Mouse (Mus musculus): ENCODE data around the gene Mcu. TPM values are rescaled to one million over a fixed set of nuclear protein-coding genes. Genes with fewer than 3 reads are reported as not detected.

The Mcu gene
- polyA plus RNA-seq (2016; fragmentation: Nextera tagmentation; extraction: Ambion mirVana) = 18.5 and 18.6 TPM in 2 replicates

- Histone ChIP-seq H3K4me3 (peak within 1 kb of the TSS; percentile 91), H3K27me3 (ENCODE audit: low read depth, poor library complexity, severe bottlenecking) (0 out of 2 replicates have a peak, but pooled peaks cover 9% of the 10 kb centered on the region), H3K9me3 (replicated peaks) (no peaks in the 10 kb centered on the region), H3K4me1 (peaks cover 28% of the 10 kb centered on the region), H3K36me3 (no peaks in the 10 kb centered on the region), H3K27ac (replicated peaks) (peak within 1 kb of the TSS; percentile 94)
- DNase-seq (ENCODE audit: low spot score) = peak; percentile 95
- WGBS = under 1% methylated on average over 36 of the region's 36 CpGs
These were observed at the start of gene Mcu for GRCm38 (mm10) chr10:59616522-59616921. Gene Mcu, minus strand, starts transcription at chr10:59616692.

DNA sequence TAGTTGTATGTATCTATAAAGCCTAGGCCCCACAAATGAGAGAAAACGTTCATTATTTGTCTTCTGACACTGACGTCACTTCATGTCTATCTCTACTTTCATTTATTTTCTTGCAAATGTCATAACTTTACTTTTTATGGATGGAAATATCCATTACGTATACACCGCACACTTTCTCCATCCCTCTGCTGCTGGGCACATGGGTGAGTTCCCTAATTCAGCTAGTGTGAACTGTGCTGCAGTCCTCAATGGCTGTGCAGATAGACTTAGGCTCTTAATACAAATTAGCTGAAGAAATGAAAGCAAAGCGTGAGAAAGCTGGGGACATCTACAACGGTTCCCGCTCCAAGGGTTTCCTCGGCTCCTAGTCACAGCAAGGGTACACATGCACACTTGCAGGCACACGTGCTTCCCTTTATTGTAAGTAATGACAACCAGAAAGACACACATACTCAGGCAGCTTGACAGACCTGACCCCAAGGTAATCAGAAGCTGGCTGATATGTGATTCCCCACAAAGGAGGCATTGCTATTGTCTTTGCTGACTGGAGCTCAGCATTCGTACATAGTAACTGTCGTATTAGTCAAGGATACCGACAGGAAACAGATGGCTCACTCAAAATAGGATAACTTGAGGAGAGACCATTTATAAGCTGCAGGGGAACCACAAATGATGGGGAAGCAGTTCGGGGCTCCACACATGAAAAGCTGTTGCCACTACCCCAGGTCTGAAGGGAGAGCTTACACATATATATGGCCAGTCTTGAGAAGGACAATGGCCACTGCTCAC is 49.2 kb upstream of the Mcu start:
- no peak overlapping the region for H3K4me3 ChIP-seq
- WGBS = 85% methylated on average over 13 of the region's 13 CpGs
- no peak for DNase-seq (ENCODE audit: low spot score)
- no peaks in the 10 kb centered on the region for H3K4me1 ChIP-seq
- peaks cover under 1% of the 10 kb centered on the region; the same call in 1 of the 2 replicates for H3K9me3 ChIP-seq (replicated peaks)
- no peaks in the 10 kb centered on the region for H3K36me3 ChIP-seq
- H3K27me3 ChIP-seq (ENCODE audit: low read depth, poor library complexity, severe bottlenecking) = no peaks in the 10 kb centered on the region
- no peak overlapping the region for H3K27ac ChIP-seq (replicated peaks)

GRCm38 (mm10) chr10:59664765-59665164 is 48.3 kb upstream of the Mcu start:
- Histone ChIP-seq H3K4me1 (no peaks in the 10 kb centered on the region), H3K27me3 (ENCODE audit: low read depth, poor library complexity, severe bottlenecking) (no peaks in the 10 kb centered on the region), H3K36me3 (no peaks in the 10 kb centered on the region), H3K27ac (replicated peaks) (no peak overlapping the region), H3K9me3 (replicated peaks) (peaks cover 7% of the 10 kb centered on the region; the same call in 1 of the 2 replicates), H3K4me3 (no peak overlapping the region)
- 78% methylated on average over 2 of the region's 2 CpGs for WGBS
- no peak for DNase-seq (ENCODE audit: low spot score)

GRCm38 (mm10) chr10:59656799-59657198 is 40.3 kb upstream of the Mcu start:
- Histone ChIP-seq H3K27me3 (ENCODE audit: low read depth, poor library complexity, severe bottlenecking) (no peaks in the 10 kb centered on the region), H3K4me1 (no peaks in the 10 kb centered on the region), H3K4me3 (no peak overlapping the region), H3K9me3 (replicated peaks) (peaks cover 7% of the 10 kb centered on the region; the same call in 1 of the 2 replicates), H3K27ac (replicated peaks) (no peak overlapping the region), H3K36me3 (no peaks in the 10 kb centered on the region)
- no peak for DNase-seq (ENCODE audit: low spot score)
- 86% methylated on average over 13 of the region's 13 CpGs for WGBS

- Histone ChIP-seq H3K4me3 (no peak overlapping the region), H3K27ac (replicated peaks) (no peak overlapping the region), H3K9me3 (replicated peaks) (peaks cover 14% of the 10 kb centered on the region), H3K4me1 (no peaks in the 10 kb centered on the region), H3K36me3 (no peaks in the 10 kb centered on the region), H3K27me3 (ENCODE audit: low read depth, poor library complexity, severe bottlenecking) (no peaks in the 10 kb centered on the region)
- DNase-seq (ENCODE audit: low spot score) = no peak
- WGBS = 91% methylated on average over 5 of the region's 5 CpGs
These were observed 30.4 kb upstream of the Mcu start for GRCm38 (mm10) chr10:59646821-59647378.

DNA sequence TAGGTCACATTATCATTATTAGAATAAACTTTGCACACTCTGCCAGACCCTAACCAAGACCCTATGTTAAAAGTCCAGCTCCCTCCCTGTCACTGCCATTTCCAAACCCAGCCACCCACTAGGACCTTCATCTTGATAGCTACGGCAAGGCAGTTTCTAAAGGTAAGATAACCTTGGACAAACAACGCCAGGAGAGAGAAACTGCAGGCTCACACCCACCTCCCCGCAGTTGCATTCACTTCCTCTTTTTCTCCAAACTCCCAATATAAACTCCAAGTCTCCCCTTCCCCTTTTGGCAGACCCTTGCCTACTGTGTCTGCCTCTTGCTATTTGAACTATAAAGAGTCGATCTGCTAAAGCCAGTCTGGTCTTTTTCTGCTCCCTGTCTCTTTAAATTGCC is 28.7 kb upstream of the Mcu start:
- no peak overlapping the region for H3K4me3 ChIP-seq
- 86% methylated on average over 4 of the region's 4 CpGs for WGBS
- no peaks in the 10 kb centered on the region for H3K4me1 ChIP-seq
- peaks cover 12% of the 10 kb centered on the region for H3K9me3 ChIP-seq (replicated peaks)
- H3K27me3 ChIP-seq (ENCODE audit: low read depth, poor library complexity, severe bottlenecking) = no peaks in the 10 kb centered on the region
- no peaks in the 10 kb centered on the region for H3K36me3 ChIP-seq
- no peak overlapping the region for H3K27ac ChIP-seq (replicated peaks)
- DNase-seq (ENCODE audit: low spot score) = no peak

- H3K4me1 ChIP-seq = no peaks in the 10 kb centered on the region
- WGBS = 87% methylated on average over 2 of the region's 2 CpGs
- no peak for DNase-seq (ENCODE audit: low spot score)
- no peak overlapping the region for H3K4me3 ChIP-seq
- no peaks in the 10 kb centered on the region for H3K36me3 ChIP-seq
- peaks cover 8% of the 10 kb centered on the region for H3K9me3 ChIP-seq (replicated peaks)
- H3K27ac ChIP-seq (replicated peaks) = no peak overlapping the region
- no peaks in the 10 kb centered on the region for H3K27me3 ChIP-seq (ENCODE audit: low read depth, poor library complexity, severe bottlenecking)
These were observed 28.2 kb upstream of the Mcu start for GRCm38 (mm10) chr10:59644710-59645109.

- WGBS = 87% methylated on average over 9 of the region's 9 CpGs
- Histone ChIP-seq H3K27me3 (ENCODE audit: low read depth, poor library complexity, severe bottlenecking) (no peaks in the 10 kb centered on the region), H3K36me3 (no peaks in the 10 kb centered on the region), H3K4me1 (peaks cover 1% of the 10 kb centered on the region; the same call in 1 of the 2 replicates), H3K27ac (replicated peaks) (no peak overlapping the region), H3K9me3 (replicated peaks) (peaks cover 6% of the 10 kb centered on the region), H3K4me3 (no peak overlapping the region)
- no peak for DNase-seq (ENCODE audit: low spot score)
These were observed 27.2 kb upstream of the Mcu start for GRCm38 (mm10) chr10:59643645-59644044.

- peaks cover 3% of the 10 kb centered on the region for H3K9me3 ChIP-seq (replicated peaks)
- no peaks in the 10 kb centered on the region for H3K27me3 ChIP-seq (ENCODE audit: low read depth, poor library complexity, severe bottlenecking)
- no peak for DNase-seq (ENCODE audit: low spot score)
- no peak overlapping the region for H3K4me3 ChIP-seq
- no peak overlapping the region for H3K27ac ChIP-seq (replicated peaks)
- H3K4me1 ChIP-seq = peaks cover 10% of the 10 kb centered on the region
- no peaks in the 10 kb centered on the region for H3K36me3 ChIP-seq
- WGBS = 75% methylated on average over 8 of the region's 8 CpGs
These were observed 26.3 kb upstream of the Mcu start for GRCm38 (mm10) chr10:59642659-59643377.

- Histone ChIP-seq H3K4me3 (no peak overlapping the region), H3K9me3 (replicated peaks) (no peaks in the 10 kb centered on the region), H3K36me3 (no peaks in the 10 kb centered on the region), H3K4me1 (peaks cover 31% of the 10 kb centered on the region), H3K27ac (replicated peaks) (no peak overlapping the region), H3K27me3 (ENCODE audit: low read depth, poor library complexity, severe bottlenecking) (no peaks in the 10 kb centered on the region)
- WGBS = 79% methylated on average over 6 of the region's 6 CpGs
- no peak for DNase-seq (ENCODE audit: low spot score)
These were observed 22.1 kb upstream of the Mcu start for GRCm38 (mm10) chr10:59638576-59638975.

DNA sequence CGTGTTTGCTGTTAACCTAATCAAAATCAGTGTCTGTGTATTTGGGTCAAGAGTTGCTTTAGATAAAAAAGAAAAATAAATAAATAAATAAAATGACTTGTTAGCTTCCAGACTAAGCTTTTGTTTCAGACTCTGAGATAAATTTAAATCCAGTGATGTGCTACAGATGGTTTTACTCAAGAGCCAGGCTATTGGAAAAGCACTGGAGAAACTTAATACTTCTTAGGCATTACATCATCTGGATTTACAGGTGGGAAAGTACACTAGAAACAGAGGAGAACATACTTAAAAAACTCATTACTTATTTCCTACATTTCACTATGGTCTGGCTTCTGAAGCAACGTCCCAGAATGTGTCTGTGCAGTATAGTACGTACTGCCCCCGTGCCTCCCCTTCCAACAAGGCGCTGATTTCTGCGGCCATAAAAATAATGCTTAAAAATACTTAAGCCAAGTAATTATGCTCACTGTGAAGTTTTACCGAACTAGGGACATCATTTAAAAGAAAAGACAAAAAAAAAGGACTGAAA is 21.2 kb upstream of the Mcu start:
- Histone ChIP-seq H3K9me3 (replicated peaks) (no peaks in the 10 kb centered on the region), H3K27ac (replicated peaks) (no peak overlapping the region), H3K27me3 (ENCODE audit: low read depth, poor library complexity, severe bottlenecking) (no peaks in the 10 kb centered on the region), H3K4me1 (peaks cover 31% of the 10 kb centered on the region), H3K36me3 (no peaks in the 10 kb centered on the region), H3K4me3 (no peak overlapping the region)
- no peak for DNase-seq (ENCODE audit: low spot score)
- WGBS = 88% methylated on average over 7 of the region's 7 CpGs

- Histone ChIP-seq H3K27ac (replicated peaks) (no peak overlapping the region), H3K36me3 (no peaks in the 10 kb centered on the region), H3K27me3 (ENCODE audit: low read depth, poor library complexity, severe bottlenecking) (no peaks in the 10 kb centered on the region), H3K4me3 (no peak overlapping the region), H3K9me3 (replicated peaks) (no peaks in the 10 kb centered on the region), H3K4me1 (peaks cover 31% of the 10 kb centered on the region)
- no peak for DNase-seq (ENCODE audit: low spot score)
- WGBS = 83% methylated on average over 16 of the region's 16 CpGs
These were observed 20.4 kb upstream of the Mcu start for GRCm38 (mm10) chr10:59636751-59637533.

Data from midbrain, embryonic 10.5 days (tissue).